Mouse (Mus musculus) small intestine, adult 2 months (tissue): ENCODE results near the gene Sec16a.

Experiments used
- CTCF ChIP-seq: fragments of 200-500 bp; IDR thresholded peaks from 2 replicates; pipeline ENCODE4 v1.5.1; 2012; ENCODE audit warnings: low read depth, mild to moderate bottlenecking, control low read depth, inconsistent platforms, low read length, moderate library complexity, mixed read lengths; ENCODE audit not compliant: insufficient replicate concordance, insufficient read length; ENCODE audit errors: extremely low read depth
- POLR2A ChIP-seq: fragments of 200-500 bp; IDR thresholded peaks from 2 replicates; pipeline ENCODE4 v1.6.1; 2012; ENCODE audit warnings: low read depth, mild to moderate bottlenecking, control low read depth, inconsistent platforms, low read length, moderate library complexity

DNA sequence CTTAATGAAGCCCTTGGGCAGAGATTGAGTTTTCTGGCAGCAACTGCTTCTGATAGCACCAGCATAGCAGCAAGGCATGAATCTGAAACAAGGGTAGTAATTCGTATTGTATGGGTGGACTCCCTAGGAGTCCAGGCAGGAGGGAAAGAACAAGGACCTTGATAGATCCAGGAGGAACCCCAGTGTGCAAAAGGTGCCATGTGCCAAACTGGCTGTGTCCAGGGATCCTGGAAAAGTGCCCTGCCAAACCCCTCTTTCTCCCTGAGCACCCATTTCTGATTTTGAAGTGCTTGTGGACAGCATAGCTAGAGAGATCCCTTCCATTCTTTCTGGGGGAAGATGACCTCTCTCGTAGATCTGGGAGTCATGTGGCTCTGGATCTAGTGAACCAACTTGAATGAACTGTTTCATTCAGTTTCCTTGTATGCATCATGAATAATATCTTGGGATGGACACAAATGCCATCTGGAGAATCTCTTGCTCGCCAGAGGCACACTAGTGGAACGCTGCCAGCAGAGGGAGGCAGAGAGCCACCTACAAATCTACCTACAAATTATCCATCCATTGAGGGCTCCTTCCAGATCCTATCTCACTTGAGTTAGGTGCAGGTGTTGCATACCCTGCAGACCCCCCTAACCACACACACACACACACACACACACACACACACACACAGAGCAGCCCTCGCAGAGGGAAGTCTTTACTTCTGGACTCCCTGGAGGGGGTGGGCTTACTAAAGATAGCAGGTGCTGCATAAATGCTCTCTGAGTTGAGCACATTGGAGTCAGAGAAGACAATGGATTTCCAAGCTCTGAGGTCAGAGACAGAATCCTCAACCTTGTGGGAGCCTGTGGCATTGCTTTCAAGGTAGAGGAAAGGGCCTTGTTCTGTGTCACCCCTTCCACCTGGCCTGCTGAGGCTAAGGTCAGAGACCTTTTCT is 4.4 kb upstream of the Sec16a start:
- TF ChIP-seq CTCF (peak; percentile 85; the same call in 1 of the 2 replicates), POLR2A (no peak)
